Mouse (Mus musculus) limb, embryonic 10.5 days (tissue): ENCODE measurements at regions not wholly inside any gene's neighbourhood (a gene's known extent, or its start where the extent isn't known, plus 50 kb on each side); places are given as distances from the start of the nearest gene placed in this dataset.
"Not testable (repeated sequence)": the region's sequence is repeated elsewhere in the genome, so short reads cannot be mapped to it uniquely, and the experiment has no call there.

ENCODE experiments used
- DNase-seq: peaks from one replicate; pipeline ENCODE4 v3.0.0-alpha.2; 2017; ENCODE audit warnings: low spot score
- H3K27ac ChIP-seq: fragments of 300-500 bp; sonication (generic); 2 replicates; pipeline ENCODE4 v1.5.1; 2016; ENCODE audit warnings: mild to moderate bottlenecking
- H3K27me3 ChIP-seq: fragments of 300-500 bp; sonication (generic); 2 replicates; pipeline ENCODE4 v1.6.1; 2016; ENCODE audit warnings: low read depth, mild to moderate bottlenecking; ENCODE audit not compliant: poor library complexity, severe bottlenecking
- H3K36me3 ChIP-seq: fragments of 300-500 bp; sonication (generic); 2 replicates; pipeline ENCODE4 v1.6.1; 2016; ENCODE audit warnings: mild to moderate bottlenecking, moderate library complexity
- H3K4me1 ChIP-seq: fragments of 300-500 bp; sonication (generic); 2 replicates; pipeline ENCODE4 v1.6.1; 2016
- H3K4me3 ChIP-seq: fragments of 300-500 bp; sonication (generic); 2 replicates; pipeline ENCODE4 v1.5.1; 2016; ENCODE audit warnings: mild to moderate bottlenecking, moderate library complexity
- H3K9me3 ChIP-seq: fragments of 300-500 bp; sonication (generic); replicated peaks from 2 replicates; pipeline ENCODE4 v1.6.1; 2016; ENCODE audit warnings: mild to moderate bottlenecking
- WGBS: fragments of 180-500 bp; shearing (Covaris S2); methylation state at CpG from one replicate; pipeline ENCODE4 v1.1.7; 2016; 5-methylcytosine and 5-hydroxymethylcytosine counted together

DNA sequence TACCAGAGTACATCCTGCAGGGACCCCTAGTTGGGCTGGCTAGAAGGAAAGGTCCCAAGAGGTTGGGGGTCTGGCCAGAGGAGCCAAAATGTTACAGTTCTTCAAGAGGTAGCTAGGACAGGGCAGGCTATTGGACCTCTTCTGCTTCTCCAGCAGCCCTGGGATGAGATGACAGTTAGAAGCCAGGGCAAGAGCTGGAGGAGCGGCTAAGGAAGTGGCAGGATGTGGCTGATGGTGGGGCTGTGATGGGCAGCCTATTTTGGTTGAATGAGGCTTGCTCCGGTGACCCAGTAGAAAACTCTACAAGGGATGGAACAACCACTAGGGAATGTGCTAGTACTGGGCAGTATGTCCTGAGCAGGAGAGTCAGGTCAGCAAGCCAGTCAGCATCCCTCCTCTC is 82.8 kb downstream of the Ddx11 start:
- Histone ChIP-seq H3K4me1 (no peaks in the 10 kb centered on the region), H3K27me3 (no peaks in the 10 kb centered on the region), H3K27ac (no peak overlapping the region), H3K36me3 (no peaks in the 10 kb centered on the region), H3K4me3 (no peak overlapping the region), H3K9me3 (no peaks in the 10 kb centered on the region)
- DNase-seq = no peak
- 88% methylated on average over 2 of the region's 2 CpGs for WGBS

DNA sequence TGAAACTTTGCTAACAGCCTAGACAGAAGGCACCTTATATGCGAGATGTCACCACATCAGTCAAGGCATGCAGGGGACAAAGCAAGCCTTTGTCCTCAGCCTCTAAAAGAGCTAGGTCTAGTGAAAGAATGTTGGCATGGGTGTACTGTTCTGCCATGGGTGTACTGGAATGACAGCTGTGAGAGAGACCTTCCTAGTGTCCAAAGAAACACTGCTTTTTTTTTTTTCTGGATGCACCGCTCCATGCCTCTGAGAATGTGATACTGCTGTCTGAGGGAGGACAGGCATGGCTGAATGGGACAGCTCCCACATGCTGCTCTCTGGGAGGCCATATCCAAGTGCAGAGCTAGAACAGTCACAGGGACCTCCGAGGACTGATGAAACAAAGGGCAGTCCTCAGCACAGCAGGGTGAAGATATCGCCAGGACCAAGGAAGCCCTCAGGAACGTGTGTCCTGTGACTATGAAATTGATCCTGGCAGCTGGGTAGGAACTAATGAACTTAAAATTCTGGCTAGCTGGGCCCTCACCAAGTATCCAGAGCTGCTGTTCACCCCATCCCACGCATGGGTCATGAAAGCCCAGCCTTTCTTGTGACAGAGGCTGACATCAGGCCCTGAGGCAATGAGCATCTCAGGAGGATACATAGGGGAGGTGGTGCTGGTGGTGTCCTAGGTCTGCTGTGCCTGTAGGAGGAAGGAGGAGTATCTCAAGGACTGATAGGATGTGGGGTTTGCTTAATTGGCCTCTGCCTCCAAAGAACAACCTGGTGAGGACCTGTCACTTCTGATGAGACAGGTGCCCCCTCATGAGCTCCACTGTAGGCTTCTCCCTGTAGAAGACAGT is 84.6 kb downstream of the Ddx11 start:
- not testable (repeated sequence) for H3K9me3 ChIP-seq, DNase-seq, H3K4me3 ChIP-seq, H3K4me1 ChIP-seq, H3K27ac ChIP-seq, H3K36me3 ChIP-seq, H3K27me3 ChIP-seq
- 83% methylated on average over 6 of the region's 6 CpGs for WGBS

DNA sequence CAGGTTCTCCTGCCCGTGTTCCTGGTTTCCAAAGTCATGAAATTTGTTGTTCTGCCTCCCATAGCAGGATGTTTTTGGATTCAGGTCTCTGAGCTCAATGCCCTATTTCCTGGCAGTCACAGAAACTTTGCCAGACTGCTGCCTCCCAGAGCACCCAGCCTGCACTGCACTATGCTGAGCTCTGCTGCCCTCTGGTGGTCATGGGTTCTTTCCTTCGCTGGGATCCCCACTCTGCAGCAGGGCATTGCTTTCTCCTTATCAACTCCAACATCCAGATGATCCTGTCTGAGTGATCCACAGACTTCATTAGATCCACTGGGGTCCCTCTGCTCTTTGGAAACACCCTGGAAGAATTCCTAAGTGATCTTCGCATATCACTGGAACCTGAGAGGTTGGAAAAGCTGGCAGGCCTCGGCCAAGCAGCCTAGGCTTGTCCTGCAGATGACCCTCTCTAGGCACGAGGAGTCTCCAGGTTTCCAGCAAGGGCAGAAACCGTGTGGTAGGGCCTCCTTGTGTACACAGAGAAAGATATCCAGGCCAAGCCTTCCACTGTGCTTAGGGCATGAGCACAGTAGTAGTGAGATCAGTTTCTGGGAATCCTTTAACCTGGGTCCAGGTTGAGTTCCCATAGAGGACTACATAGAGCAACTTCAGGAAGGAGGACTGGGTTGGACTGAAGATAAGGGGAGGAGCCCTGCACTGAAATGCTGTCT is 85.6 kb downstream of the Ddx11 start:
- WGBS = 57% methylated on average over 4 of the region's 6 CpGs
- not testable (repeated sequence) for H3K27ac ChIP-seq, DNase-seq, H3K9me3 ChIP-seq, H3K4me1 ChIP-seq, H3K27me3 ChIP-seq, H3K4me3 ChIP-seq, H3K36me3 ChIP-seq

DNA sequence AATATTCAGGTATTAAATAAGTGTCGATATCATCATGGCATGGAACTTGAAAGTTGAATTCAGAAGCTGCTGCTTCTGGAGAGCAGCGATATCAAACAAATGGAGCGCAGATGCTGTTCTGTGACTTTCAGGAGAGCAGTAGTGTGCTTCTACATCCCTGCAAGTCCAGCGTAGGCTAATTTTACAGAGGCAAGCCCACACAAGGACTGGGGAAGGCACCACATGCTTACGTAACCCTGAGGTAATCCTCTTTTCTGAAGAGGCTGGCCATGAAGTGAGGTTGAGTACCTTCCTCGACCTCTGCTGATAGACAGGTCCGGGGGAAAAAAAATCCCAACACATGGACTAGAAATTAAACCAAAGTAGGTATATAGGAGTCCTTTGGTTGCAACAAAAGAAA is 88.2 kb downstream of the Ddx11 start:
- 92% methylated on average over 7 of the region's 7 CpGs for WGBS

DNA sequence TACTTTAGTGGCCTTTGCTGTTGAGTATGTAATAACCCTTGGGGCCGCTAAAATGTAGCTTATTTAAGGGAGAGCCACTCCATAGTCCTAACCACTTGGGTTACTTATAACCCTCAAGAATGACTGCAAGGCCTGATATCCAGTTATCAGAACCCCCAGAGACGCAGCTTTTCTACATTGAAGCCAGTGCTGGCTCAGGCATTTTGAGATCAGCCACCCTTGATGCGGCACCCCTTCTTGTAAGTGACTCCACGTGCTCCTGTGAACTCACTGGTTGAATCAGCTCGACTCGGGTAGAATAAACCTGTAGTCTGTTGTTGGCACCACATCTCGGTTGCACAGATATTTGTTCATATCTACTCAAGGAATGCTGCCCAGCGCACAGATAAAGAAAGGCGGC is 89.3 kb downstream of the Ddx11 start:
- Histone ChIP-seq H3K36me3 (no peaks in the 10 kb centered on the region), H3K4me1 (no peaks in the 10 kb centered on the region), H3K27ac (no peak overlapping the region), H3K27me3 (no peaks in the 10 kb centered on the region), H3K9me3 (no peaks in the 10 kb centered on the region), H3K4me3 (no peak overlapping the region)
- 92% methylated on average over 9 of the region's 9 CpGs for WGBS
- no peak for DNase-seq

More for the DNA sequence above, 88.2 kb downstream of the Ddx11 start:
- Histone ChIP-seq H3K36me3 (no peaks in the 10 kb centered on the region), H3K9me3 (no peaks in the 10 kb centered on the region), H3K27me3 (no peaks in the 10 kb centered on the region), H3K4me1 (no peaks in the 10 kb centered on the region), H3K4me3 (no peak overlapping the region), H3K27ac (no peak overlapping the region)
- no peak for DNase-seq

DNA sequence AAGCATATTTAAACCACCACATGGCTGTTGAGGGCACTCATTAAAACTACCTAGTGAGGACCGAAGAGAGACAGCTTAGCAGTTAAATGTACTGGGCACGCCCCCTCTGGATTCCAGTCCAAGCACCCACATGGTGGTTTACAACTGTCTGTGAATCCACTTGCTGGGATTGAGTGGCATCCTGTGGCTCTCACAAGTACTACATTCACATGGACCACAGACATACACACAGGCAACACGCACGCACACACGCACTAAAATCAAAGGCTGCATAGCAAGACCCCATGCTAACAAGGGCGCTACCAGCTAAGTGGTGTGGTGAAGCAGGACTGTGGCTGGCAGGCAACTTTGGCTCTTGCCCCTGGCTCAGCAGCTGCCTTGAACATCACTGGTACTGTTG is 95.0 kb downstream of the Ddx11 start:
- Histone ChIP-seq H3K27me3 (no peaks in the 10 kb centered on the region), H3K27ac (no peak overlapping the region), H3K9me3 (no peaks in the 10 kb centered on the region), H3K36me3 (no peaks in the 10 kb centered on the region), H3K4me1 (no peaks in the 10 kb centered on the region), H3K4me3 (no peak overlapping the region)
- 94% methylated on average over 6 of the region's 6 CpGs for WGBS
- no peak for DNase-seq

DNA sequence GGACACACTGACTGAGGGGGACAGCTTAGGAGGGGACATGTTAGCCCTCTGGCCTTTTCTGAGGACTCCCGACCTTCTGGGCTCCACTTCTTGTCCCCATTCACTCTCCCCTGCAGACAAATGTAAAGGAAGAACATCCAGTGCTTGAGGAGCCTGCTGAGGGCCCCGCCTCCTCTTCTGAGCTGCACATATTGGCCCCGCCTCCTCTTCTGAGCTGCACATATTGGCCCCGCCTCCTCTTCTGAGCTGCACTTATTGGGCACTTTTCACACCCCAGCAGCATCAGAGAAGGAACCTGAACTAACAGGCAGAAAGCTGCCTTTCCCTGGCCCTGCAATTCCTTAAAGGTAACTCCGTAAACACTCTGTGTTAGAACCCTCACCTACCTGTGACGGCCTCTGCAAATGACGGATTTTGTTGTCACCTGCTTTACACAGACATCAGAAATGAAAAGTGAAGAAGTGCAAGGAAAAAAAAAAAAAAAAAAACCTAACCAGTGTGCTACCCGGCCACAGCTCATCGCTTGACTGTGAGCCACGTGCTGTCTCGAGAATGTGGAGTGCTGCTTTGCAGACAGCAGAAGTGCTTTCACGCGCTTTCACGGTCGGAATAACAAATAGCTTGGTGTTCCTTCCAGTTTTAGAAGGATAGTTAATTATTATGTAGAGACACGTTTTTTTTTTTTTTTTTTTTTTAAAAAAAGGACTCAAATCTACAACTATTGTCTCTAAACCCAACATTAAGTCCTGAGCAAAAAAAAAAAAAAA is 96.5 kb downstream of the Ddx11 start:
- H3K27me3 ChIP-seq = no peaks in the 10 kb centered on the region
- H3K36me3 ChIP-seq = no peaks in the 10 kb centered on the region
- H3K4me3 ChIP-seq = no peak overlapping the region
- 72% methylated on average over 16 of the region's 16 CpGs for WGBS
- H3K27ac ChIP-seq = no peak overlapping the region
- DNase-seq = no peak
- H3K9me3 ChIP-seq = no peaks in the 10 kb centered on the region
- H3K4me1 ChIP-seq = no peaks in the 10 kb centered on the region

DNA sequence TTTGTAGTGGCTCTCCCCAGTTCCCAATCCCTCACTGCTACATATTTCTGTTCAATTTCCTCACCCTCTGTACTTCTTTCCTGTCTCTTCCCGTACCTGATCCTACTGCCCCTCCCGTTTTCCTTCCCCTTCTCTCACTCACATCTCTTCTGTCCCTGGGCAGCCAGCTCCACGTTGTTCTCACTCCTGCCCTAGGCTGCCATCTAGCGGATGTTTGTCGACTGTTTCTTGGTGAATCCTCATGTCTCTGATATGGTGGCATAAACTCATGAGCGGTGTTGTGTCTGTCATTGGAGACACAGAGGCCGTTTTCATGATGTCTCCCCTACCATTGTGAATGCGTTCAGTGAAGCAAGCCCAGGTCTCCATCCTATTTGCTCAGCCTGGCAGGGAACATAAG is 97.9 kb downstream of the Ddx11 start:
- Histone ChIP-seq H3K9me3 (no peaks in the 10 kb centered on the region), H3K27me3 (no peaks in the 10 kb centered on the region), H3K27ac (no peak overlapping the region), H3K4me3 (no peak overlapping the region), H3K36me3 (no peaks in the 10 kb centered on the region), H3K4me1 (no peaks in the 10 kb centered on the region)
- peak; percentile 77 for DNase-seq
- WGBS = 13% methylated on average over 8 of the region's 8 CpGs

DNA sequence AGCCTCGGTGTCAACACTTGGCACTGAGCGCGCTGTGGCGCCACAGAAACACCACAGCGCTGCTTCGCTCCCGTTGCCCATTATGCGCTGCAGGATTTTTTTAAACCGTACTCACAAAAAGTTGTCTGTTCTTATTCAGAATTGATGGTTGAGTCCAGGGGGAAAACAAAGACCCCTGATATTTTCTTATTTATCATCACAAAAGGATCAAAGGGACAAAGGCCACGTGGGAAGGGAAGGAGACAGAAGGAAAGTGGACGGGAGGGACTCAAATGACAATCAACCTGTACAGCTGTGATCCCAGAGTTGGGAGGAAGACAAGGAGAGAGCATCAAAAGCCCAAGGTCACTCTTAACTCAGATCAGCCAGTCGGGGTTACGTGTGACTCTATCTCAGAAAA is 100.4 kb downstream of the Ddx11 start:
- Histone ChIP-seq H3K27ac (no peak overlapping the region), H3K9me3 (no peaks in the 10 kb centered on the region), H3K36me3 (no peaks in the 10 kb centered on the region), H3K4me1 (no peaks in the 10 kb centered on the region), H3K27me3 (no peaks in the 10 kb centered on the region), H3K4me3 (no peak overlapping the region)
- DNase-seq = no peak
- 92% methylated on average over 13 of the region's 13 CpGs for WGBS

DNA sequence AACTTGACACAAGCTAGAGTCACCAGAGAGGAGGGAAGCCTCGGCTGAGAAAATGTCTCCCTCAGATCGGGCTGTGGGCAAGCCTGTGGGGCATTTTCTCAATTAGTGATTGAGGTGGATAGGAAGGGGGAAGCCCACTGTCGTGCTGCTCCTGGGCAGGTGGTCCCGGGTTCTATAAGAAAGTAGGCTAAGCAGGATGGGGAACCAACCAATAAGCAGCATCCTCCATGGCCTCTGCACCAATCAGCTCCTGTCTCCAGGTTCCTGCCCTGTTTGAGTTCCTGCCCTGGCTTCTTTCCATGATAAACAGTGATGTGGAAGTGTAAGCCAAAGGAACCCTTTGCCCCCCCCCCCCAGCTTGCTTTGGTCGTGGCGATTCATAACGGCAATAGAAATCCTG is 100.9 kb downstream of the Ddx11 start:
- DNase-seq = no peak
- WGBS = 77% methylated on average over 7 of the region's 7 CpGs
- H3K4me1 ChIP-seq = no peaks in the 10 kb centered on the region

DNA sequence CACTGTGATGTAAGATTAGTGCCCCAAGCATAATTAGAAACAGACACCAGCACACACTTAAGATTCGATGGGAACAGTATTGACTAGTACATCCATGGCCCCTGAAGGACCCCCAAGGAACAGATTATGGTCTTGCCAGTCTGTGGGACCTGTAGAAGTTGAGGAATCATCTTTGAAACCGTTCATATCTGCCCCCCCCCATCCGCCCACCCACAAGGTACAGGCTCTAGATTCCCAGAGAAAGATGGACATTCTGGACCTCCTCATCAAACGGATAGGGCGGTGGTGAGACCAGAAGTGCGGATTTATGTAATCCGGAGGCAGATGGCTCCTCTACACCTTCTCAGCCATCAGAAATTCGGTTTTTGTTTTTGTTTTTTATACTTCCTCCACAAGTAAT is 109.1 kb downstream of the Ddx11 start:
- no peak for DNase-seq
- H3K4me1 ChIP-seq = peaks cover 7% of the 10 kb centered on the region
- H3K27ac ChIP-seq = no peak overlapping the region
- no peaks in the 10 kb centered on the region for H3K9me3 ChIP-seq
- no peaks in the 10 kb centered on the region for H3K36me3 ChIP-seq
- H3K27me3 ChIP-seq = no peaks in the 10 kb centered on the region; the same call in 1 of the 2 replicates
- WGBS = 84% methylated on average over 8 of the region's 8 CpGs
- no peak overlapping the region for H3K4me3 ChIP-seq

More for the DNA sequence above, 100.9 kb downstream of the Ddx11 start:
- Histone ChIP-seq H3K27me3 (no peaks in the 10 kb centered on the region), H3K4me3 (no peak overlapping the region), H3K27ac (no peak overlapping the region), H3K36me3 (no peaks in the 10 kb centered on the region), H3K9me3 (no peaks in the 10 kb centered on the region)

DNA sequence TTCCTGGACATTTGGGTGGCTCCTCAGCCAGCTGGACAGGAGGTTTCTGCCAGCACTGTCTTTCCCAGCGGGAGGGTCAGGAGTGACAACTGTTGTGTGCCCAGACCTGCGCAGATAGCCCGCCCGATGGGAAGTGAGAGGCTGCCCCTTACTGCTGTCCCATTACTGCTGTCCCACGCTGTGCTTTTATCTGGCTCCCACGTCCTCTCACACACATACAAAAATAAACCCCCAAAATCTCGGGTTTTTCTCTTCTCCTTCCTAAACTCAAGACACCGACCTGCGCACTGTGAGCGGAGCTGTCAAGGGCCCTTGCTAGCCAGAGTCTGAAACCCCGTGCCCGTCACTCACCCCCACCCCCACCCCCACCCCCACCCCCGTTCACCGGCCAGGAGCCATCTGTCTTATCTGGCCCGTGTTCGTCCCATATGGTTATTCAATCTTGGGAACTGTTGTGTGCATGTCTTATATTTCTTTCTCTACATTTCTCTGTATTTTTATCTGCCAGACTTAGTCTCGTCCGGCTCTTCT is 109.6 kb downstream of the Ddx11 start:
- Histone ChIP-seq H3K27ac (no peak overlapping the region), H3K36me3 (no peaks in the 10 kb centered on the region)
- 76% methylated on average over 18 of the region's 18 CpGs for WGBS

More for the DNA sequence above, 109.6 kb downstream of the Ddx11 start:
- H3K4me3 ChIP-seq = no peak overlapping the region
- peaks cover 7% of the 10 kb centered on the region for H3K4me1 ChIP-seq
- H3K27me3 ChIP-seq = no peaks in the 10 kb centered on the region; the same call in 1 of the 2 replicates
- no peaks in the 10 kb centered on the region for H3K9me3 ChIP-seq
- DNase-seq = no peak
